Mouse (Mus musculus) stomach, embryonic 16.5 days (tissue): ENCODE measurements around the gene Pnpla3. TPM values are rescaled to one million over a fixed set of nuclear protein-coding genes. Genes with fewer than 3 reads are reported as not detected.

Source experiments
- ATAC-seq: fragments of 200-750 bp; cut with Nextera tagmentation; 2 replicates; pipeline ENCODE4 v1.8.0; 2017; ENCODE audit warnings: moderate number of reproducible peaks, moderate TSS enrichment; ENCODE audit not compliant: insufficient read depth, low FRiP score
- H3K27ac ChIP-seq: fragments of 300-500 bp; sonication (generic); 2 replicates; pipeline ENCODE4 v1.5.1; 2014; ENCODE audit warnings: low read length
- H3K27me3 ChIP-seq: fragments of 300-500 bp; sonication (generic); 2 replicates; pipeline ENCODE4 v1.6.1; 2014; ENCODE audit warnings: low read length, control low read depth, mixed read lengths; ENCODE audit not compliant: control insufficient read depth, insufficient read depth
- H3K36me3 ChIP-seq: fragments of 300-500 bp; sonication (generic); 2 replicates; pipeline ENCODE4 v1.6.1; 2014; ENCODE audit warnings: low read length; ENCODE audit not compliant: control insufficient read depth, insufficient read depth
- H3K4me1 ChIP-seq: fragments of 300-500 bp; sonication (generic); 2 replicates; pipeline ENCODE4 v1.6.1; 2014; ENCODE audit warnings: low read length, control low read depth, mixed read lengths; ENCODE audit not compliant: control insufficient read depth, insufficient read depth
- H3K4me2 ChIP-seq: fragments of 300-500 bp; sonication (generic); 2 replicates; pipeline ENCODE4 v1.6.1; 2014; ENCODE audit warnings: low read depth, low read length, mixed read lengths
- H3K4me3 ChIP-seq: fragments of 300-500 bp; sonication (generic); replicated peaks from 2 replicates; pipeline ENCODE4 v1.5.1; 2014; ENCODE audit warnings: mild to moderate bottlenecking, low read length
- H3K9ac ChIP-seq: fragments of 300-500 bp; sonication (generic); 2 replicates; pipeline ENCODE4 v1.6.1; 2014; ENCODE audit warnings: low read length
- H3K9me3 ChIP-seq: fragments of 300-500 bp; sonication (generic); replicated peaks from 2 replicates; pipeline ENCODE4 v1.6.1; 2016; ENCODE audit warnings: low read length, control low read depth; ENCODE audit not compliant: control insufficient read depth
- WGBS: fragments of 180-500 bp; shearing (Covaris S2); extraction: QIAGEN DNeasy Blood & Tissue Kit; methylation state at CpG from one replicate; pipeline ENCODE4 v1.1.7; 2014; 5-methylcytosine and 5-hydroxymethylcytosine counted together
- polyA plus RNA-seq: library from polyadenylated mRNA; unstranded; fragments of >200 nt; fragmentation: Nextera tagmentation; extraction: Ambion mirVana; gene quantifications from 2 replicates; pipeline ENCODE4 v1.2.1, GENCODE M21; 2015

Pnpla3 gene
- polyA plus RNA-seq, 1 experiment from 2014 or later, result 1.3 TPM

GRCm38 (mm10) chr15:84166818-84167217 lies 819 bp upstream of the Pnpla3 start:
- H3K4me1 ChIP-seq, result peaks cover 8% of the 10 kb centered on the region
- H3K9ac ChIP-seq, result no peak overlapping the region
- no peaks in the 10 kb centered on the region for H3K9me3 ChIP-seq
- no peak overlapping the region for H3K4me3 ChIP-seq
- 72% methylated on average over 6 of the region's 6 CpGs for WGBS
- no peak for ATAC-seq
- H3K27ac ChIP-seq, result no peak overlapping the region
- H3K36me3 ChIP-seq, result no peaks in the 10 kb centered on the region
- no peak overlapping the region for H3K4me2 ChIP-seq
- no peaks in the 10 kb centered on the region for H3K27me3 ChIP-seq

- peaks cover 8% of the 10 kb centered on the region for H3K4me1 ChIP-seq
- 2% methylated on average over 28 of the region's 28 CpGs for WGBS
- no peaks in the 10 kb centered on the region for H3K9me3 ChIP-seq
- H3K27me3 ChIP-seq, result no peaks in the 10 kb centered on the region
- ATAC-seq, result peak; percentile 51
- peak overlapping the region; percentile 70 for H3K9ac ChIP-seq
- no peak overlapping the region for H3K27ac ChIP-seq
- peak overlapping the region; percentile 56 for H3K4me3 ChIP-seq
- peak overlapping the region; percentile 97 for H3K4me2 ChIP-seq
- no peaks in the 10 kb centered on the region for H3K36me3 ChIP-seq
These were observed 829 bp downstream of the Pnpla3 start for GRCm38 (mm10) chr15:84168170-84169161.

- H3K27ac ChIP-seq, result no peak overlapping the region
- H3K9ac ChIP-seq, result no peak overlapping the region
- no peaks in the 10 kb centered on the region for H3K36me3 ChIP-seq
- no peaks in the 10 kb centered on the region for H3K27me3 ChIP-seq
- peaks cover 8% of the 10 kb centered on the region for H3K4me1 ChIP-seq
- 61% methylated on average over 1 of the region's 1 CpGs for WGBS
- ATAC-seq, result no peak
- H3K4me2 ChIP-seq, result no peak overlapping the region
- H3K4me3 ChIP-seq, result no peak overlapping the region
- no peaks in the 10 kb centered on the region for H3K9me3 ChIP-seq
These were observed 1.9 kb downstream of the Pnpla3 start for GRCm38 (mm10) chr15:84169511-84169910.

- Histone ChIP-seq H3K4me1 (peaks cover 8% of the 10 kb centered on the region), H3K27me3 (no peaks in the 10 kb centered on the region), H3K36me3 (no peaks in the 10 kb centered on the region), H3K27ac (no peak overlapping the region), H3K4me2 (no peak overlapping the region), H3K9me3 (no peaks in the 10 kb centered on the region), H3K9ac (no peak overlapping the region), H3K4me3 (no peak overlapping the region)
- WGBS, result 82% methylated on average over 7 of the region's 7 CpGs
- no peak for ATAC-seq
These were observed 3.5 kb downstream of the Pnpla3 start for GRCm38 (mm10) chr15:84171166-84171565.

GRCm38 (mm10) chr15:84178733-84179132 lies 11.1 kb downstream of the Pnpla3 start:
- Histone ChIP-seq H3K4me2 (no peak overlapping the region), H3K9ac (no peak overlapping the region), H3K9me3 (no peaks in the 10 kb centered on the region), H3K4me1 (no peaks in the 10 kb centered on the region), H3K27ac (no peak overlapping the region), H3K36me3 (no peaks in the 10 kb centered on the region), H3K27me3 (no peaks in the 10 kb centered on the region), H3K4me3 (no peak overlapping the region)
- WGBS, result 93% methylated on average over 9 of the region's 9 CpGs
- no peak for ATAC-seq

GRCm38 (mm10) chr15:84182000-84182399 lies 14.4 kb downstream of the Pnpla3 start:
- H3K4me1 ChIP-seq, result no peaks in the 10 kb centered on the region
- H3K4me2 ChIP-seq, result no peak overlapping the region
- no peaks in the 10 kb centered on the region for H3K9me3 ChIP-seq
- H3K4me3 ChIP-seq, result no peak overlapping the region
- ATAC-seq, result no peak
- H3K27ac ChIP-seq, result no peak overlapping the region
- H3K9ac ChIP-seq, result no peak overlapping the region
- H3K27me3 ChIP-seq, result no peaks in the 10 kb centered on the region
- H3K36me3 ChIP-seq, result no peaks in the 10 kb centered on the region
- 67% methylated on average over 6 of the region's 6 CpGs for WGBS

GRCm38 (mm10) chr15:84183967-84184366 lies 16.3 kb downstream of the Pnpla3 start:
- no peaks in the 10 kb centered on the region for H3K36me3 ChIP-seq
- H3K4me1 ChIP-seq, result no peaks in the 10 kb centered on the region
- WGBS, result 18% methylated on average over 1 of the region's 1 CpGs
- no peak overlapping the region for H3K4me3 ChIP-seq
- no peak overlapping the region for H3K27ac ChIP-seq
- no peaks in the 10 kb centered on the region for H3K9me3 ChIP-seq
- H3K4me2 ChIP-seq, result no peak overlapping the region
- no peaks in the 10 kb centered on the region for H3K27me3 ChIP-seq
- no peak overlapping the region for H3K9ac ChIP-seq
- 0 out of 2 replicates have a peak, but pooled peaks have one; percentile 17 for ATAC-seq

- no peak for ATAC-seq
- Histone ChIP-seq H3K4me3 (no peak overlapping the region), H3K27ac (no peak overlapping the region), H3K36me3 (no peaks in the 10 kb centered on the region), H3K9me3 (no peaks in the 10 kb centered on the region), H3K27me3 (no peaks in the 10 kb centered on the region), H3K4me2 (no peak overlapping the region), H3K9ac (no peak overlapping the region), H3K4me1 (no peaks in the 10 kb centered on the region)
- WGBS, result 51% methylated on average over 4 of the region's 4 CpGs
These were observed 18.6 kb downstream of the Pnpla3 start for GRCm38 (mm10) chr15:84186196-84186595.

- no peak for ATAC-seq
- Histone ChIP-seq H3K4me1 (0 out of 2 replicates have a peak, but pooled peaks cover 5% of the 10 kb centered on the region), H3K4me2 (no peak overlapping the region), H3K27ac (no peak overlapping the region), H3K4me3 (no peak overlapping the region), H3K9me3 (no peaks in the 10 kb centered on the region), H3K27me3 (no peaks in the 10 kb centered on the region), H3K9ac (no peak overlapping the region), H3K36me3 (no peaks in the 10 kb centered on the region)
- 58% methylated on average over 2 of the region's 2 CpGs for WGBS
These were observed 21.4 kb downstream of the Pnpla3 start for GRCm38 (mm10) chr15:84188887-84189530.
